Mouse (Mus musculus) small intestine, adult 2 months (tissue): ENCODE measurements around the gene Tmem184c.

Experiments
- CTCF ChIP-seq: fragments of 200-500 bp; IDR thresholded peaks from 2 replicates; pipeline ENCODE4 v1.5.1; 2012; ENCODE audit warnings: low read depth, mild to moderate bottlenecking, control low read depth, inconsistent platforms, low read length, moderate library complexity, mixed read lengths; ENCODE audit not compliant: insufficient replicate concordance, insufficient read length; ENCODE audit errors: extremely low read depth
- POLR2A ChIP-seq: fragments of 200-500 bp; IDR thresholded peaks from 2 replicates; pipeline ENCODE4 v1.6.1; 2012; ENCODE audit warnings: low read depth, mild to moderate bottlenecking, control low read depth, inconsistent platforms, low read length, moderate library complexity

- no peak for TF ChIP-seq CTCF
- no peak for TF ChIP-seq POLR2A
These were observed 20.2 kb upstream of the Tmem184c start for GRCm38 (mm10) chr8:77630691-77631090.
